Mouse (Mus musculus): ENCODE measurements at regions not wholly inside any gene's neighbourhood (a gene's known extent, or its start where the extent isn't known, plus 50 kb on each side); places are given as distances from the start of the nearest gene placed in this dataset.

GRCm38 (mm10) chr14:61819251-61819650 is 212.0 kb downstream of the Kcnrg start:
- DNase-seq (ENCODE audit: low spot score): no peak

- no peak for DNase-seq (ENCODE audit: low spot score)
Measured at GRCm38 (mm10) chr14:61834291-61834936, 227.2 kb downstream of the Kcnrg start.

GRCm38 (mm10) chr14:61835729-61836128 is 228.5 kb downstream of the Kcnrg start:
- no peak for DNase-seq (ENCODE audit: low spot score)

GRCm38 (mm10) chr14:61836231-61836630 is 229.0 kb downstream of the Kcnrg start:
- DNase-seq (ENCODE audit: low spot score): no peak

- no peak for DNase-seq (ENCODE audit: low spot score)
Measured at GRCm38 (mm10) chr14:61836965-61837364, 229.7 kb downstream of the Kcnrg start.

GRCm38 (mm10) chr14:61837851-61838250 is 230.6 kb downstream of the Kcnrg start:
- no peak for DNase-seq (ENCODE audit: low spot score)

- no peak for DNase-seq (ENCODE audit: low spot score)
Measured at GRCm38 (mm10) chr14:61842476-61842875, 235.2 kb downstream of the Kcnrg start.

- DNase-seq (ENCODE audit: low spot score): no peak
Measured at GRCm38 (mm10) chr14:61846441-61846840, 239.2 kb downstream of the Kcnrg start.

- DNase-seq (ENCODE audit: low spot score): no peak
Measured at GRCm38 (mm10) chr14:61850244-61850643, 243.0 kb downstream of the Kcnrg start.

- DNase-seq (ENCODE audit: low spot score): no peak
Measured at GRCm38 (mm10) chr14:61857616-61858015, 250.4 kb downstream of the Kcnrg start.

- DNase-seq (ENCODE audit: low spot score): no peak
Measured at GRCm38 (mm10) chr14:61860688-61861087, 253.4 kb downstream of the Kcnrg start.

GRCm38 (mm10) chr14:61861357-61861958 is 254.2 kb downstream of the Kcnrg start:
- DNase-seq (ENCODE audit: low spot score): peak; percentile 19

- no peak for DNase-seq (ENCODE audit: low spot score)
Measured at GRCm38 (mm10) chr14:61862931-61863330, 255.7 kb downstream of the Kcnrg start.

GRCm38 (mm10) chr14:61863475-61863874 is 256.2 kb downstream of the Kcnrg start:
- DNase-seq (ENCODE audit: low spot score): no peak

GRCm38 (mm10) chr14:61866532-61867268 is 259.4 kb downstream of the Kcnrg start:
- DNase-seq (ENCODE audit: low spot score): no peak

GRCm38 (mm10) chr14:61874206-61874605 is 266.9 kb downstream of the Kcnrg start:
- DNase-seq (ENCODE audit: low spot score): no peak

GRCm38 (mm10) chr14:61879416-61879815 is 272.2 kb downstream of the Kcnrg start:
- no peak for DNase-seq (ENCODE audit: low spot score)

- no peak for DNase-seq (ENCODE audit: low spot score)
Measured at GRCm38 (mm10) chr14:61880514-61881259, 273.4 kb downstream of the Kcnrg start.

GRCm38 (mm10) chr14:61885241-61886015 is 278.2 kb downstream of the Kcnrg start:
- DNase-seq (ENCODE audit: low spot score): no peak

GRCm38 (mm10) chr14:61889626-61890025 is 282.4 kb downstream of the Kcnrg start:
- no peak for DNase-seq (ENCODE audit: low spot score)

GRCm38 (mm10) chr14:61893786-61894185 is 286.5 kb downstream of the Kcnrg start:
- no peak for DNase-seq (ENCODE audit: low spot score)

- no peak for DNase-seq (ENCODE audit: low spot score)
Measured at GRCm38 (mm10) chr14:61896879-61897278, 289.6 kb downstream of the Kcnrg start.
